Mouse (Mus musculus) gonadal fat pad, adult 2 months (tissue): Measurements from ENCODE around the gene Naaladl2. TPM values are rescaled to one million over a fixed set of nuclear protein-coding genes. Genes with fewer than 3 reads are reported as not detected.
"Not testable (repeated sequence)": the region's sequence is repeated elsewhere in the genome, so short reads cannot be mapped to it uniquely, and the experiment has no call there.

Experiments used
- DNase-seq: peaks from one replicate; pipeline ENCODE4 v3.0.0-alpha.2; 2012; ENCODE audit warnings: low read depth
- polyA plus RNA-seq: library from polyadenylated mRNA; depleted of rRNA; stranded (reverse); fragments of >200 nt; gene quantifications from 2 replicates; pipeline ENCODE4 v1.2.3, GENCODE M21; 2012; rRNA removed

Naaladl2 gene
- 0.82 and 1.3 TPM in 2 replicates for polyA plus RNA-seq

DNA sequence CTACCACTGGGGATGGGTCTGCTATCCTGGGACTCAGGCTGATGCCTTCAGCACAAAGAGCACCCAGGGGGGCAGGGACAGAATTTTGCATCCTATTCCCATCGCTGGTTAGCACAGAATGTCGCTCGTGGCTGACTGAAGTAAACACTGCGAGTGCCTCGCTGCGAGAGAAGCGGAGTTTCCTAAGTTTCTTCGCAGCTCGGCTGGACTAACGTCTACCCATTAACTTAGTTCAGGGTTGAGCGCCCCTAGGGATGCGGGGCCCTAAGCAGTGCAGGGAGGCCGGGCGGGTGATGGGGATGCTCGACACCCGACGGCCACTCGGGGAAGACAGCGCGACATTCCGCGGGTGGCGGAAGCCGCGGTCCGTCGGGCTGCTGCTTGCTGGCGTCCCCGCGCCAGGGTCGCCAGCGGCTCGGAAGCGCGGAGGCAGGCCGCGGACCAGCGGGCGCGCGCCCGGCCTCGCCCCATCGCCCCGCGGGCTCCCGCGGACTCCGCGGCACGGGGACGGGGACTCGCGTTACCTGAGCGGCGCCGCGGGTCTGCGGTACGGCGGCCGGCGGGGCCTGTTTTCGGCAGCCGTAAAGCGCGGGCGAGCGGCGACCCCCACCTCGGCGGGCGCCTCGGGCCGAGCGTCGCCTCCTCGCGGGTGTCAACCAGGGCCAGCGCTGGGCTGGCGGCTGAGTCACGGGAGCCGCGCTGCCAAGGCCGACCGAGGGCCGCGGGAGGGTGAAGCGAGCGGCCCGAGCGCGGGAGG, at the start of gene Naaladl2:
Gene Naaladl2 (minus strand): TSS at position 707 of the 757 bp plus-strand sequence.
- DNase-seq, result no peak

- no peak for DNase-seq
These were observed 7.7 kb upstream of the Naaladl2 start for GRCm38 (mm10) chr3:25151721-25152120.

GRCm38 (mm10) chr3:25147271-25147670, 3.2 kb upstream of the Naaladl2 start:
- no peak for DNase-seq

- DNase-seq, result no peak
These were observed 1.1 kb upstream of the Naaladl2 start for GRCm38 (mm10) chr3:25144961-25145697.

- no peak for DNase-seq
These were observed 950 bp downstream of the Naaladl2 start for GRCm38 (mm10) chr3:25143111-25143510.

DNA sequence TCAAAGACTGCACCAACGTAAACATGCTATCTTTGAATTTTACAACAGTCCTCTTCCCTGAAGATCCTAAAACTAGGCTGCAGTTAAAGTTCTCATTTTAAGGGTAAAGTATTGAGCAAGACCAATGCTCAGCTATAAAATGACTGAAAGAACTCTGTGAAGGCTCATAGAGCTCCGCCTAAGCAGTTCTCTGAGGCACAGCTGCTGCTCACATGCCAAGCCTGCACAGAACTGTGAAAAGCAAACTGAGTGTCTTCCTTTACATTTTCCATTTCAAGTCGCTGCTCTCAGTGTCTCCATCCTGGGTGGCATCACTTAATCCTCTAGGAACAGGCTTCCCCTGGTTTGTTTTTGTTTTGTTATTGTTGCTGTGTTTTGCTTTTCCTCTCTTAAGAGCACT, 12.2 kb downstream of the Naaladl2 start:
- no peak for DNase-seq

DNA sequence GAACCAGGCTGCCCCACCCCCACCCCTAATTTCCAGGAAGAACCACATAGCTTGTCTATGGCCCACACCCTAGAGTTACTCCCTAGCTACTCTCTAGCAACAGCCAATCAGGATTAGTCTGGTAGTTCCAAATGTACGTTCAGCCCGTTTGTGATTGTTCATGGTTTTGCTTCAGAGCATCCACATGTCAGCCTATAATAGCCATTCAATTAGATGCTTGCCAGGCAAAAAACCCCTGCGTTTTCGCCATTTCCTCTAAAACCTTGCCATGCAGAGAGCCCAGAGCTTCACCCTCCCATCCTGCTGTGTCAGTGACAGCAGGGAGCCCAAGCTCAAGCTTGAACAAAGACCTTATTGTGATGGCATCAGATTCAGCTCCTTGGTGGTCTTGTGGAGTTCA, 16.2 kb downstream of the Naaladl2 start:
- DNase-seq, result no peak

DNA sequence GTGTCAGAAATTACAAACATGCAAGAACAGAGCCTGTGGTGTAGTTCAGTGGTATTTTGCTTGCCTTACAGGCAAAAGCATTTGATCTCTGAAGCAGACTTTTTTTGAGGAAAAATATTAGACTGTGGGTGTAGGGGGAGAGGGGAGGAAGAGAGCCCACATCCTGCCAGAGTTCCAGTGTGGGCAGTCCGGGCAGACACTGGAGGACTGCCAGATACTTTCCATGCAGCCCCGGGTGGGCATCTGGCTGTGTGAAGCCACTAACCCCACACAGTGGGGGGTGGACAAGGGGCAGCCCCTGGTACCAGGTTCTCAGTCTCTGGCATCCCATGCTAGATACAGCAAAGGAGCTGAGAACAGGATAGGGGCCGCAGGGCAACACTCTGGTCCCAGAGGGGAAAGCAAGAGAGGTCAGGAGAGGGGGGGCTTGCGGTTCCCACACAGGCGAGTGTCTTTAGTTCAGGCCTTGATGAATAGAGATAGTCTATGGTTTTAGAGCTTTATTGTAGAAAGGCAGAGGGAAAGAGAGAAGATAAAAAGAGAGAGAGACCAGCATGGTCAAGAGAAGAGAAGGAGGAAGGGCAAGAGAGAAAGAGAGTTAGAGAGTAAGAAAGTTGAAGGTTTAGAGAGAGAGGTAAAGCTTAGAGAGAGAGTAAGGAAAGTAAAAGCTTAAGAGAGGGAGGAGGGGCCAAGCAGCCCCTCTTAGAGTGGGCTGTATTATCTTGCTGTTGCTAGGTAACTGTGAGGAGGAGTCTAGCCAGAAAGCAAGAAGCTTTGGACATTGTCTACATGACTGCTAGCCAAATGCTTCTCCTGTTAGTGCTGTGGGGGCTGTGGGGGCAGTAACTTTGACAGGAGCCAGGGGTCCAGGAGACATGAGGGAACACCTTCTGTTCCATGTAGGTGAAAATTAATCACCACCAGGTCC, 18.9 kb downstream of the Naaladl2 start:
- no peak for DNase-seq

- DNase-seq, result no peak
These were observed 31.0 kb downstream of the Naaladl2 start for GRCm38 (mm10) chr3:25113107-25113506.

DNA sequence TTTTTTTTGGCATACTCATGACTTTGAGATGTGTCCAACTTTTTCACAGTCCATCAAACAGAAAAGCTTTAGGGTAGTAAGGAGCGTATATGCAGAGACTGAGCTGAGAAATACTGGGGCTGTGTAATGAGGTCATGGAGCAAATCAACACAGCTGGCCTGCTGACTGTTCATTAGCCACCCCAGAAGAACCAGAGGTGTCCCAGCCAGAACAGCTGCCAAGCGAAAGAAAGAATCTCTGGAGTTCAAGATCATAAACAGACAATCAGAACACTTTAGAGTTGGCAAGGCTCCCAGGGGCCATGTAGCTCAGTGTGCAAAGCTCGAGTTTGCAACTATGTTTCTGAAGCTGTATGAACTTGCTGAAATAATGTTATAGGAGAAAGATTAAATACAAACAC, 35.1 kb downstream of the Naaladl2 start:
- DNase-seq, result peak; percentile 5

DNA sequence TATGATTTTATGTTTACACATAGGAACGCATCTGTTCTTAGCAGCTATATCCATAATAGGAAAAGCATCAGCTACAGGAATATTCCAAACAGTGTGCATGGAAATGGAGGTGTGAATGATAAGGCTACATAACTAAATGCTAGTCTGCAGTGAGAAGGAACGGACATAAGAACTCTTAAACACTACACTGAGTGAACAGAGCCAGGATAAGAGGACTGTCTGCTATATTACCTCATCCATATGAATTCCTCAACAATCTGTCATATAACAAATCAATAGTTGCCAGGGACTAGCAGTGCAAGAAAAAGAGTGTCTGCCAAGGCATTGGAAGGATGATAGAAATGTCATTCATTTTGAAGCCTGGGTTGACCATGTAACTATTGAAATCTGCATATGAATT, 51.1 kb downstream of the Naaladl2 start:
- no peak for DNase-seq

GRCm38 (mm10) chr3:25075785-25076184, 68.3 kb downstream of the Naaladl2 start:
- no peak for DNase-seq

- DNase-seq, result no peak
These were observed 69.8 kb downstream of the Naaladl2 start for GRCm38 (mm10) chr3:25074266-25074665.

- DNase-seq, result no peak
These were observed 70.2 kb downstream of the Naaladl2 start for GRCm38 (mm10) chr3:25073821-25074220.

DNA sequence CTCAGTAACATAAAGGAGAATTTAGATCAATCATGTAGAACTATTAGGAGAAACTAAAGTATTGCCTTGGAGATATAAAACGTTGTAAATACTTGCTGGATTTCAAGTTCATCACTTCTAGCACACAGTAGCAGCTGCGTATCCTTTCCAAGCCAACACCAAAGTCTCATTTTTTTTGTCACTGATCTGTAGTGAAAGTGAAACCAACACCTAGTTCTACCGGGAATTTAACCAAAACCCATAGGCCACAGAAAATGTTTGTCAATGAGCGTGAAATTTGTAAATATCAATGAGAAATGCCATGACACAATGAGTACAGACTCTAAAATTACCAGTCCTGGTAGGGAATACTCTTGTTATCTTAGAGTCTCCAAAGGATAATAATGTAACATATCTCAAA, 80.8 kb downstream of the Naaladl2 start:
- no peak for DNase-seq

DNA sequence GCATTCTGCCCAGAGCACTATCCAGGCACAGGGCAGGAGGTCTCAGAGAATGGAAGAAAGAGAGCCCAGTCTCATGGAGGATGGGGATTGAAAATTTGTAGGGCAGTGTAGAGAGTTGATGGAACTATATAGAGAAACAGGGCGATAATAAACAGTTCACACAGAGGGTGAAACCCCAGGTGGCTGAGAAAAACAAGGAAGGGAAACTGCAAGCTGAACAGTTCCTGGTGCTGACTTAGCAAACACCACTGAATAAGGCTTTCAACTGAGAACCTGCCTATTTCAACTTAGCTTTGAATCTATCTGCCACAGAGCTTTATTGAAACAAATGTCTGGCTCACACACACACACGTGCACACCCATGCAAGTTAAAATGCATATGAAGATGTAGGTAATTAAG, 91.1 kb downstream of the Naaladl2 start:
- no peak for DNase-seq

DNA sequence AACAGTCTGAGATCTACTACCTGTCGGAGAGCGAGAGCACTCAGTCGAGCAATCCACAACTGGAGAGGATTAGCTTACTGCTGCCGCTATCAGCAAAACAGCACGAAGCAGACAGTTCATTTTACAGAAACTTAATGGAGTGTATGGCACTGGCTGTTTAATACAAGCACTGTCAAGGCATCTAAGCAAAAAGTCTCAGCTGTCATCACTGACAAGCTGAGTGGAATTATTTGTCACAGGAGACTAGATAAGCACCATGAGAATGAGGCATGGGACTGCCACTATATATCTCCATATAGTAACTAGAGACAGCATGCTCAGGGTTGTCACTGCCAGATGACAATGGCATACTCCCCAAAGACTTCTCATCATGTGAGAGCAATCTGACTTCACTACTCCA, 124.1 kb downstream of the Naaladl2 start:
- no peak for DNase-seq

- DNase-seq, result no peak
These were observed 133.3 kb downstream of the Naaladl2 start for GRCm38 (mm10) chr3:25010751-25011150.

- not testable (repeated sequence) for DNase-seq
These were observed 137.3 kb downstream of the Naaladl2 start for GRCm38 (mm10) chr3:25006802-25007201.

DNA sequence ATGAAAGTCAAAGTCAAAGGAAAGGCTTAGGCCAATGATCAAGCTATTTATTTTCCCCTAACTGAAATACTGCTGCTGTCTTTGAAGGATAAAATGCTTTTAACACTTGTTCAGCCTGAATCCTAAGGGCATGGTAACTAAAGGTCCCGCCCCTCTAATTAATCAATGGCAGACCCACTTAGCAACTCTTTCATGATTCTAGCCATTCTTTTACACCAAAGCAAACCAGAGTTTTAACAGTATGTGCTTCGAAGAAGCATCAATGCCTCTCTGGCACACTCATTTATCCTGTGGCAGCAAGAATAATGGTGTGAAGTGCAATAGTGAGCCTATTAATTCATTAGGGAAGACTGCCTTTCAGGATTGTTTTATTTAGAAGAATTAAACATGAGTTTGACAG, 151.5 kb downstream of the Naaladl2 start:
- no peak for DNase-seq

GRCm38 (mm10) chr3:24992078-24992477, 152.0 kb downstream of the Naaladl2 start:
- DNase-seq, result no peak

DNA sequence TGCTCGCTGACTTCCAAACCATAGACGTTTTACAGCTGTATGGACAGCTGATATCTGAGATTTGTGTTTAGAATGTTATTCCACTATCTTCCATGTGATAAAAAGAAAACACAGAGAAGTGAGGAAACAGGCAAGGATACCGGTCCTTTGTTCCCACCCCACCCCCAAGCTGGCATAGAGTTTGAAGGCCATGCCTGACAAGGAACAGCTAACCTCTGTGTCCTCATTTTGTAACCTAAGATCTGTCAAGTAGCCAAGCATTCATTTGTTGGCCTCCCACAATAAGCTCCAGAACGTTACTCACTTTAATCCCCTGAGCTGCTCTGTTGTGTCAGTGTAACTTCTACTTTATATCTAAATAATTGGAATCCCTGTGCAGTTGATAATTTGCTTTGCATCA, 161.9 kb downstream of the Naaladl2 start:
- DNase-seq, result peak; percentile 70
